Mouse (Mus musculus): Measurements from ENCODE around the gene Sdk2. TPM values are rescaled to one million over a fixed set of nuclear protein-coding genes. Genes with fewer than 3 reads are reported as not detected.

Gene Sdk2
- total RNA-seq, 4 experiments from 2014 or later: 0.65 to 2.1 (median 1.3) TPM

DNA sequence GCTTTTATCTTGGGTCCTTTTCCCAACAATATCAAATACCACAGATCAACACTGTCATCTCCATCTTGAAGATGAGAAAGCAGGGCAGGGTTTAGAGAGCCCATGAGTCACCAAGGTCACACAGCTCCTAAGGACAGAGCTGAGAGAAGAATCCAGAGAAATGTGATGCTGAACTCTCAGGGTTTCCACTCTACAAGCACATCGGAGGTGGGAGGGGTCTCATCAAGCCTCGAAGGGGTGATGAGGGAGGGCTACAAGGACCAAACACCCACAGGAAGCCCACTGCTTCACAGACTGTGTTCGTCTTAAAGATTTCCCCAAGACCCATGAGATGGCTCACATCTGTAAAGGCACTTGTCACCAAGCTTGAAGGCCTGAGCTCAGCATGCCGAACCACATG, 320.9 kb downstream of the Sdk2 start:
- no peak for DNase-seq (ENCODE audit: low spot score)

DNA sequence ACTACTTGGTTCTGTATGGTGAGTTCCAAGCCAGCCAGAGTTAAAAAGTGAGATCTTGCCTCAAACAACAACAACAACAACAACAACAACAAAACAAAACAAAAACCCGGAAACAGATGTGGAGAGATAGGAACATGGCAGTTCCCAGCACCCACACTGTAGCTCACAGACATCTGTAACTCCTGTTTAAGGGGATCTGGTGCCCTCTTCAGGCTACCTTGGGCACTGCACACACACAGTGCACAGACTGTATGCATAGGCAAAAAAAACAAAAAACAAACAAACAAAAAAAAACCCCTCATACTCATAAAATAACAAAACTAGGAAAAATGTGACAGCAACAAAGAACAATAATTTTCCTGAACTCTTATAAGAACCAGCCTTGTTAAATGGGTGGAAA, 323.8 kb downstream of the Sdk2 start:
- DNase-seq (ENCODE audit: low spot score): no peak

DNA sequence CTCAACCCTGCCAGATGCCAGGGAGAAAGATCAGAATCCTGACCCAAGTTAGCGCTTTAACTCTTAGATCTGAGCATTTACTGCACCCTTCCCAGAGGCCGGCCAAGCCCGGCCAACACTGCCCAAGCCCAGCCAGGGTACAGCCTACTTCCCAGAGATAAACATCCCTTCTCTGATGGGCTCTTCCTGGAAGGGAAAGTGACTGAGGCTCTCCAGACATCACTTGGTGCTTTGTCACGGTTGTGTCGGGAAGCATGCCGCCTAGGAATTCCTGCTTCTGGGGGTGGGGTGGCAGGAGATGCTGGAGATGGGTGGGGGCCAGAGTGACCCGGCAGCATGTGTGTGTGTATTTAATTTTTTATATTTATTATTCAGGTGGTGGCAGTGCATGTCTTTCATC, 326.7 kb downstream of the Sdk2 start:
- no peak for DNase-seq (ENCODE audit: low spot score)

DNA sequence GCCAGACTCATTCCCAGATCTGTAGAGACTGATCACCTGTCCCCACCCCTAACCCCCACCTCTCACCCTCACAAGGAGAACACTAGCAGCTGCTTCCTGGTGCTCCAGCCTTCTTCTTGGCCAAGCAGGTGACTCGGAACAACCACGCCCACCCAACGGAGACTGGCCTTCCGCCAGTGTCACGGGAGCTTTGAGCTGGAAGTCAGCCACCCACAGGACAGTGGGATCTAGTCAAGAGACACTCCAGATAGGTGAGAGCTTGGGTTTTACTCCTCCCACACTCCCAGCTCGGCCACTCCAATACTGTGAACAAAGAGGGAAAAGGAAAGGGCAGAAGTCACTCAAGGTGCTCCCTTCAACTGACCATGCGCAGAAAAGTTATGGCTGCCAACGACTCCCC, 327.6 kb downstream of the Sdk2 start:
- no peak for DNase-seq (ENCODE audit: low spot score)

DNA sequence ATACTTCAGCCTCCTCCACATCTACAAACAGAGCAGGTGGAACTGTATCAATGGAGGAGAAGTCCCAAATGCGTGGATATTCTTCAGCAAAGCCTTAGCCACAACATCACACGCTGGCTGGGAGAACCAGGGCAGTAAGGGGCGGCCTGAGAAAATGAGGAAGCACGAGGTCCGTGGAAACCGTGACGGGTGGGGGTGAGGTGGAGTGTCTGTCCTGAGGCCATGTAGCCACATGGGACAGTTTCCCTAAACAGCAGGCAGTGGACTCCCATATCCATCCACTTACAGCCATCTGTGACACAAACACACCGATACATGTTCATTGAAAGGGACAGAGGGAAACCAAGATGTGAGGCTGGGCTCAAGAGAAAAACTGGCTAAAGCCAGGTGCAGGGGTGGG, 328.9 kb downstream of the Sdk2 start:
- no peak for DNase-seq (ENCODE audit: low spot score)

DNA sequence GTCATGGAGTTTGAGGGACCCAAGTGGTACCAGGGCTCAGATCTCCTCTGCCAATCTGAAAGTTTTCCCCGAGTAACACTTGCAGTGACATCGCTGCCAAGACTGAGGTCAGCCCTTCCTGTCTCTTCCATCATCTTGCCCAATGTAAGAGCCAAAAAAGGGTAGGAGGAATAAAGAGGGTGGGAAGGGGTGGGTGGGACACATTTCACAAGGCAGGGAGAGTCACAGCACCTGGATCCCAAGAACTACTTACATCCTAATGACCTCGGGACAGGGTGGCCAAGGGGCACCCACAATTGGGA, 329.3 kb downstream of the Sdk2 start:
- no peak for DNase-seq (ENCODE audit: low spot score)

DNA sequence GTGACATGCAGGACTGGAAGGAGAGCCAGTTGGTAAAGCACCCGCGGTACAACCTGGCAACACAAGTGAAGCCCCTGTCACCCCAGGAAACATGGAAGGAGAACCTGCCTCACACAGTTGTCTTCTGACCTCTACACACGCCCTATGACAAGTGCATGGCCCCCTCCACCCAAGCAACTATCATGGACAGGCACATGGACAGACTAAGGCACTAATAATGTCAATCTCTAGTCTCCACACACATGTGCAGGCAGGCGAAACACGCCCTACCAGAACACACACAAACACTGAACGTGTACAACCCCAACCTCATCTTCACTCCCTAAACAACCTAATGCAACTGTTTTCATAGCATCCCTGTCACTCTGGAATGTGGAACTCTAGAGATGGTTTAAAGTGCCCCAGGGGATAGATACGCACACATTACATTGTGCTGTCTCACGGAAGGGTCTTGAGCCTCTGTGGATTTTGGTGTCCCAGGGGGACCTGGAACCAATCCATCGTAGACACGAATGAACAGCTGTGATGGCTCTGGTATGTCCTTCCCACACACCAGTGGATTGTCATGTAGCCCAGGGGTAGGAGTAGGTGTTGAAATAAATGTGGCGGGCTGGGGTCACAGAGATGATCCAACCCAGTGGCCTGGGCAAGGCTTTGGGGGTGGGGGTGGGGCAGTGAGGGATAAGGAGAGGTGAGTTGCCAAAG, 329.8 kb downstream of the Sdk2 start:
- DNase-seq (ENCODE audit: low spot score): no peak

DNA sequence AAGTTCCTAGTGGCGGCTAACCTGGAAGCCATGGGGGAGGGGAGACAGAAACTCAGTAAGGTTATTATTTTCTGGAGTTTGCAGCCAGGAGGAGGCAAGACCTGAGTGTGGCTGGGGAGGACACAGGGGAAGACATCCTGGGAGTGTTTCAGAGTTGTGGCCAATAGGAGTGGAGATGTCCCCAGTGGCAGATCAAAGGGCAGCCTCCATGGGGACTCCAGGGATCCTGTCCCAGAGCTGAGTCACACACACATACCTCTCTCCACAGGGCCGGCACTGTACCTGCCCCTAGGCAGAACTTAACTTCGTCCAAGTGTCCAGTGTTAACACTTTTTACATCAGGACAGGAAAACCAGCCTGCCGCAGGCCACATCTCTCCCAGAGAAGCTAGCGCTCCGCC, 331.7 kb downstream of the Sdk2 start:
- DNase-seq (ENCODE audit: low spot score): no peak

DNA sequence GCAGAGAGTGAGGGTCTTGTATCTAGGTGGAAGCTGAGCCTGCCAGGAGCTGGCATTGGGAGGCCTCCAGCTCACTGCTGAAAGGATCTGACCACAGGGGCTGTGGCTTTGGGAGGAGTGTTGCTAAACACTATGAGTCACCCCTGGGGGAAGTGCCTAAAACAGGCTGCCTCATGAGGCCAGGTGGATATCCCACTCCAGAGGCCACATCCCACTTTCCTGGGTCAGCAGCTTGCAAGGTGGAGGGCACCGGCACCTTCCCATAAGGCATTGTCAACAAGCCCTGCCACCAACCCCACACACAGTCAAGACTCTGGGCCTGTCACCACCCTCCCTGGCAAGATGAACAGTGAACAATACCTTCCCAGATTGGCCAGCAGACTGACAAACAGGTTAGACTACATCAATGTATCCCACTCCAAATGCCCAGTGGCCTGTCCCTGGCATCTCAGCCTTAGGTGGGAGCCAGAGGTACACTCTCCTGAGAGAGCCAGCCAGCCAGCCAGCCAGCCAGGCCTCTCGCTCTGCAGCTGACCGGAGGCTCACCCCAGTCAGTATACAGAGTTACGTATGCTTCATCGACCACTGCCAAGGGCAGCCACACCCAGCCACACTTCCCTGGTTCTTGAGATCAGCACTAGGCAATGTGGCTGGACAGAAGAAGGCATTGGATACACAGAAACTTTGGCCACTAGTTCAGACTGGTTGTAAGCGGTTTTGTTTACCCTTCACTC, 333.0 kb downstream of the Sdk2 start:
- no peak for DNase-seq (ENCODE audit: low spot score)

DNA sequence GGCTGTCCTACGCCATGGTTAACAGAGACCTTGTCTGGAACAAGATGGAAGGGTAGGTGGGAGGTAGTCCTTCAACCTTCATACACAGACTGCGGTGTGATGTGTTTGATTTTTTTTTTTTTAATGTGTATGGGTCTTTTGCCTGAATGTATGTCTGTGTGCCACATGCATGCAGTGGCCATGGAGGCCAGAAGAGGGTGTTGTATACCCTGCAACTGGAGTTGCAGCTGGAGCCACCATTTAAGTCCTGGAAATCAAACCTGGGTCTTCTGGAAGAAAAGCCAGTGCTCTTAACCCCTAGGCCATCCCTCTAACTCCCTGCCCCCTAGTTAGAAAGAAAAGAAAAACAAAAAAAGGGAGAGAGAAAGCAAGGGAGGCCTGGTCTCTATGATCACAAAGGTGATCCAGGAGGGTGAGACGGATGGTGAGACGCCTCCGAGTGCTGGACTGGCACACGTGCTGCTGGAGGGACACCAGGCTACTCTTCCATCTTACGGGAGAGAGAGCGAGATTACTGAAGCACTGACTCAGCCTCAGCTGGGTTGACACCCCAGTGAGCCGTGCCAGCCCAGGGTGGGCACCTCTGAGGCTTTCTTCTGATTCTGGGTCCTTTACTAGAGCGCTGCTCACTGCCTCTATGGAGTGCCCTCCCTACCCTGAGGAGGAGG, 334.8 kb downstream of the Sdk2 start:
- no peak for DNase-seq (ENCODE audit: low spot score)

DNA sequence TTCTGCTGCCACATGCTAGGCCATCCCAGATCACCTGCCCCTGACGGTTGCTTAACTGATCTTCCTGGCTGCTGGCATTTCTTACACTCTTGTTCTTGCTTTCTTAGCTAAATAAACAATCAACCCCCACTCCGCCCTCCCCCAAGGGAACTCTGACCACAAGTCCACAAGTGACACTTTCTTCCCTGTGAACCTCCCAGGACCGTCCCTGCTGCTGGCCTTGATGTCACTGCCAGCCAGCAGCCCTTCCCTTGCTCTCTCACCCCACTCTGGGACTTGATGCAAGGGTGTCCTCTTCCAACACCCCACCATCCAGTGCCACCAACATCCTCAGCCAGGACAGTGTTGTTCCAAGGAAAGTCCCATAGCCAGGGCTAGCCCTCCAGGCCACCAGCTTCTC, 336.0 kb downstream of the Sdk2 start:
- no peak for DNase-seq (ENCODE audit: low spot score)

DNA sequence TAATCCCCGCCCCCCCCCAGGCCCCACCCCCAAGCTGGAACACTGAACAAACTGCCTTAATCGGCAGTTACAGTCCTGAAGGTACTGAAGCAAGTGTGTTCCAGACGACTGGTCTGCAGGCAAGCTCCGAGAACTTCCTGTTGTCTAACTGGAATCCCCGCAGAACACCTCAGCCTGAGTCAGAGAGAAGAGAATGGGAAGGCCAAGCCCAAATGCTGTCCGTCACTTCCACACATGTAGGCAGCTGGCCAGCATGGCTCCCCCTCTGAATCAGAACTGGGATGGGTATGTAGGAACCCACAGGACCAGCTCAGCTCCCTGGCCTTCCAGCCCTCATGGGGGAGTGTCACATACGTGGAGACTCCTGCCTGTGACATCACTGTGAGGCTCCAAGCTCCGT, 336.9 kb downstream of the Sdk2 start:
- DNase-seq (ENCODE audit: low spot score): no peak

DNA sequence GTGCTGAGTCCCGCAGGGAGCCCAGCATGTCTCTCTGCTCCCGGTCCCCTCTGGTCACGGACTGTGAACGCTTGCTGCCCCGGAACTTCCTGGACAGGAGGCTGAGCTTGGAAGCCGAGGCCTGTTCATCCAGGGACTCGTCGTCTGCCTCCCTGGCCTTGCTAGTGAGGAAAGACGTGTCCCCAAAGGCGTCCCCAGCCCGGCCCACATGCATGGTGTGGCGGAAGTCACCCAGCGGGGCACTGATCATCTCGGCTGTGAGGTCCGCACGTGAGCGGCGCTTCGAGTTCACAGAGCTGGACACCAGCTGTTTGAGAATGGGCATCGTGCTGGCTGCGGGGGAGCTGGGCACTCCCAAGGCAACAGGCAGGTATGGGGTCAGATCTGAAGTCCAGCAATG, 337.6 kb downstream of the Sdk2 start:
- DNase-seq (ENCODE audit: low spot score): no peak

DNA sequence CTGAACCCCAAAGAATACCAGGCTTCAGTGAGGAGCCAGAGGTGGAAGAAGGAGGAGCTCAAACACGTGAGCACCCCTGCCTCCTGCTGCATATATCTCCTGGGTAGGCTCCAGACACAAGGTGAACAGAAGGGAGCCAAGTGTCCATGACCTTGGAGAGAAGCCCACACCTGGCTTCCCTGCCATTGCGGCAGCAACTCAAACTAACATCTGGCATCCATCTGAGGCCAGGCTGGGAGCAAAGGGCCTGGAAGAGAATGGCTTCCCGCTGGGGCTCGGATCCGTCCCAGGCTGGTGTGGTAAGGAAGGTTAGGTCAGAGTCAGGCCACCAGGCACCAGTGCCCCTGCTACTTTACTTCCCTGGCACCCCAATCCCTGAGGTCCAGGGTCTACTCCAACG, 338.9 kb downstream of the Sdk2 start:
- no peak for DNase-seq (ENCODE audit: low spot score)

DNA sequence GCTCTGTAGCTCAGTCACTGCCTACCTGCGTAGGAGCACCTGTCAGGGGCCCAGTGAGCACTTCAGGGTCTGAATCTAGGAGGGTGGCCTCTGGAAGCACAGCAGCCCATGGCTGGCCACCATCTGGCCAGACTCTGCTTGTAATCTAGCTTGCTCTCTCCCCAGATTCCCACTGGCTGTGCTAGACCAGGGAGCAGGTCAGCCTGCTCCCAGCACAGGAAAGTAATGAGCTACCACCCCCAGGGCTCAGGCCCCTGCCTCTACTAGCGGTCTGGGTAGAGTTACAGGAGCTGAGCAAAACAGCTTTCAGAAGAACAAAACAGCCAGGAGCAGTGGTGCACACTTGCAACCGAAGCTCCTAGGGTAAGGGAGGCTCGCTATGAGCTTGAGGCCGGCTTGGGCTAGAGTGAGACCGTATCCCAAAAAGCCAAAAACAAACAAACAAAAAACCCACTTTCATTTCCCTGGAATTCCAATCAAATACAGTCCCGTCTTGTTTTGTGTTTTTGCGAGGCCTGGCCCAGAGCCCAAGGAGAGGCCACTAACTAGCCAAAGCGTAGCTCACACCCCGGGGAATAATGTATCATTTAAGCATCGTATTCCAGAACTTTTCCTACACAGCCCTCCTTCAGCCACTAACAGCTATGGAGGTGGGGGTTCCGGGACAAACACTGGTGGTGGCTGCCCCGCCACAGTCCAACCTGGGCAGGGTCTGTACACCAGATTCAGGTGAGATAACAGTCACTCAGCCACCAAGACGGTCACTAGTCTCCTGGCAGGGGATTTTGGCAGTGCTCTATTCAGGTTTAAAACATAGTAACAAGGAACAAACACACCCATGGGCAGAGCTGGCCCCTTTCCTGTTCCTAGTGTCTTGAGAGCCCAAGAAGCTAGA, 339.6 kb downstream of the Sdk2 start:
- no peak for DNase-seq (ENCODE audit: low spot score)

Data from heart, adult 8-10 months (tissue).